Mouse (Mus musculus): ENCODE measurements around the gene Ppp1r18. TPM values are rescaled to one million over a fixed set of nuclear protein-coding genes. Genes with fewer than 3 reads are reported as not detected.

The Ppp1r18 gene
- polyA plus RNA-seq, 1 experiment from 2014 or later: 23.7 TPM

DNA sequence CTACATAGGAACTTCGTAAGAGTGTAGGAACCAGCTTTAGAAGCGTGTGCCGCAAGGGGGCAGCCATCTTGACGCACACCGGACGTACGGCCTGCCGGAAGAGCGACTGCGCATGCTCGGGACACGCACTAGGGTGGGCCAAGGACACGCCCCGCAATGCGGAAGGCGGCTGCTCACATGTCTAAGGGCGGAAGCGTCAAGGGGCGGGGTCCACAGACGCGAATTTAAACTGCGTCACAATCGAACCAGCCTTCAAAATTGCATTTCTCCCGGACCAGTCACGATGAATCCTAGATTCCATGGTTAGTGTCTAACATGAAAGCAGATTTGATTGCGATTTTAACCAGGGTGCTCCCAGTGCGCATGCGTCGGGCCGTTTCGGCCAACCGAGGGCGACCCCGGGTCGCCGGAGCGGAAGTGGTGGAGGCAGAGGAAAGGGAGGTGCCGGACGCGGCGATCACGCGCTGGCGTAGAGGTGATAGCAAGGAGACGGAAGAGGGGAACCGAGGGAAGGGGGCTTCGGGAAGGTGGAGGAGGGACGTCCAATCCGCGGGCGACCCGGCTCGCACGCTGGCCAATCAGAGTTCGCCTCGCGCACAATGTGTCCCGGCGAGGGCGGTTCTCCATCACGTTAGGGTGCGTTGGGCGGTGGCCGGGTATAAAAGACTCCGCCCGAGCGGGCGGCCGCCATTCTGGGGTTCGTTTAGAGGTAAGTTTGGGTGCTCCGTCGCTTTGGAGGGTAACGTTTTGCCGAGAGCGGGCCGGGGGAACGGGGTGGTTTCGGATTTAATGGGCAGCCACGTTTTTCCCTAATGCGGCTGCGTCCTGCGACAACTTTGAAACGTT is 51.1 kb downstream of the Ppp1r18 start, which contains the start of the genes Mrps18b and Ppp1r10:
Gene Mrps18b (minus strand): TSS at position 93 of the 846 bp plus-strand sequence.
Gene Ppp1r10 (plus strand): TSS at position 138 of the 846 bp plus-strand sequence.
- WGBS: under 1% methylated on average over 83 of the region's 83 CpGs

DNA sequence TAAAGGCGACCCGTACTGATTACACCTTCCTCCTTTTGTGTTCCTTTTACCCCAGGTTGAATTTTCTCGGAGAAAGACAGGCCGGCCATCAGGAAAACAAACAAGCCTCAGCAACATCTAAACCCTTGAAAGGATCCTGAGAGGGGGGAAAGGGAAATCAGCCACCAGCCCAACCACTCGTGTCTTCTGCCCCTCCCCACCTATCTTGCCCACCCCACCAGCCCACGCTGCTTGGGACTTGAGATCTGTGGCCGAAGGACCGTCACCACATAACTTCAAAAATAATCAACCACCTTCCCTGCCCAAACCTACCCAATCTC is 51.7 kb downstream of the Ppp1r18 start:
- peaks cover 33% of the 10 kb centered on the region for H3K4me1 ChIP-seq (replicated peaks)
- H3K27me3 ChIP-seq (replicated peaks): no peaks in the 10 kb centered on the region
- under 1% methylated on average over 8 of the region's 8 CpGs for WGBS
- peak overlapping the region; percentile 97 for H3K27ac ChIP-seq (ENCODE audit: poor library complexity, severe bottlenecking)
- peak overlapping the region; percentile 99 for H3K9ac ChIP-seq
- H3K9me3 ChIP-seq (replicated peaks): no peaks in the 10 kb centered on the region
- peak overlapping the region; percentile 96 for H3K4me2 ChIP-seq
- ATAC-seq (ENCODE audit: insufficient number of reproducible peaks, low FRiP score): no peak
- H3K4me3 ChIP-seq: peak overlapping the region; percentile 79
- H3K36me3 ChIP-seq: peaks cover 29% of the 10 kb centered on the region

More for the DNA sequence above, 51.1 kb downstream of the Ppp1r18 start, which contains the start of the genes Mrps18b and Ppp1r10:
- Histone ChIP-seq H3K9ac (peak within 1 kb of the TSS; percentile 99), H3K27me3 (replicated peaks) (no peaks in the 10 kb centered on the region), H3K4me1 (replicated peaks) (peaks cover 30% of the 10 kb centered on the region), H3K27ac (ENCODE audit: poor library complexity, severe bottlenecking) (peak within 1 kb of the TSS; percentile 97), H3K9me3 (replicated peaks) (no peaks in the 10 kb centered on the region), H3K36me3 (peaks cover 35% of the 10 kb centered on the region), H3K4me3 (peak within 1 kb of the TSS; percentile 79), H3K4me2 (peak within 1 kb of the TSS; percentile 96)
- ATAC-seq (ENCODE audit: insufficient number of reproducible peaks, low FRiP score): peak; percentile 96

DNA sequence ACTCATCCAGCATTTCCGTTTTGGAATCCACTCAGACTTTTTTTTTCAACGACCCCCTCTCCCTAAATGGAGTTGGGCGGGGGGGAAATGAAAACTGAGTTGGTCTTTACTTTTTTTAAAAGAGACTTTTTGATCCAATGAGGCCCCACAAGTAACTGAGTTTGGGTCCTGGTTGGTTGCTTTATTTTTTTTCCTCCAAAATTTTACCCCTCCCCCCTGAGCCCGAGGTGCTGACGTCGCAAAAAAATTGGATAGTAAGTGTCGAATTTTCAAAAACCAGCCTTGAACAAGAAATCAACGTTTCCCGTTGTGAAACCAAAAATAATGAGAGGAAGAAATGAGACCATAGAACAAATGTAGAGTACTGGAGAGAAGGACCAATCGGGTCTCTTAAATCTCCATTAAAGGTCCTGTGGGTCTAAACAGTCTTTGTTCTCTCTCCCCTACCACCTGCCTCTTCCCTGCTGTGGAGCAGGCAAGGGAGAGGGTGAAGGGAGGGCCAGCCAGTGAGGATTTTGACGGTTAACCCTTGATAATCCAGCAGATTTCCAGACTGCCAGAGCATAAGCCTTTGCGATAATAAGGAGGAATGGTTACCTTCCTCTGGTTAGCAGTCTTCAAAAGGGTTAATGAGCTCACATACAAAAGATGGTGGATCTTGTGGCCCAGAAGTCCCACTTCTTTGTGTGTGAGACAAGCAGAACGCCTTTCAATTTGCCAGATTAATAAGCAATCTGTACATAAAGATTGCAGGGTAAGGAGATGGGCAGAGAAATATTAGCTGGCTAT is 52.3 kb downstream of the Ppp1r18 start:
- ATAC-seq (ENCODE audit: insufficient number of reproducible peaks, low FRiP score): no peak
- Histone ChIP-seq H3K9me3 (replicated peaks) (no peaks in the 10 kb centered on the region), H3K9ac (peak overlapping the region; percentile 99), H3K4me1 (replicated peaks) (peaks cover 33% of the 10 kb centered on the region), H3K27me3 (replicated peaks) (no peaks in the 10 kb centered on the region), H3K4me2 (peak overlapping the region; percentile 96), H3K36me3 (peaks cover 24% of the 10 kb centered on the region), H3K4me3 (peak overlapping the region; percentile 79), H3K27ac (ENCODE audit: poor library complexity, severe bottlenecking) (peak overlapping the region; percentile 97)
- under 1% methylated on average over 13 of the region's 13 CpGs for WGBS

DNA sequence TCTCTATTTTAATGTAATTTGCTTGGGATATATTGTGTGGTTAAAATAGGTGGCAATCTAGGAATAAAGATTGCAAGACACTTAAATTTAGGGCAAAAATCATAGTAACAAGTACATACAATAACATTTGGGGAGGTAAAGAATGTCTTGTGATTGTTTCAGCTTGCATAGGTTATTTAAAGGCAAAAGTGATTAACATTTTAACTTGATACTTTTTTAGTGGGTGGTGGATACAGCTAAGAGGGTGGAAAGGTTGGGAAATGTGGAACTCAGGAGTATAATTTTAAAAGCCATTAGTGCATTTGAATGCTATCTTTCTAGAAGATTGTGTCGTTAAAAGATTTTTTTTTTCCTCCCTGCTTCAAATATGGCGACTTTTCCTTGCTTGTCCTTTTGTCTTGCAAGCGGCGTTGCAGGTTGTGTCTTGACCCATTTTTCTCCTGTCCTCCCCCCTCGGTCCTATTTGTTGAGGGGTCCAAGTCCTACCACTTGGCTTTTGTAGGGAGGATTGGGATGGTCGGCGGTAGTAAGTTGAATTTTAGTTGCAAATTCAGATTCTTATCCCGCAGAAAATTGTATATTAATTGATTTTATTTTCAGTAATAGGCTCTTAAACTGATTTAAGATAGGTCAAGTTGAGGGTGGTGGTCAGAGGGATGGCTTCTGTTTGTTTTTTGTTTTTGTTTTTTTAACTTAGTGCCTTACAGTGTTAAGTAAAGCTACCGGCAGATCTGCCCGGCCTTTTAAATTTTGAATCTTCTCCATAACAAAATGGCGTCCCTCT is 53.1 kb downstream of the Ppp1r18 start:
- under 1% methylated on average over 11 of the region's 11 CpGs for WGBS
- ATAC-seq (ENCODE audit: insufficient number of reproducible peaks, low FRiP score): no peak
- H3K4me1 ChIP-seq (replicated peaks): peaks cover 33% of the 10 kb centered on the region
- no peaks in the 10 kb centered on the region for H3K27me3 ChIP-seq (replicated peaks)
- peak overlapping the region; percentile 96 for H3K4me2 ChIP-seq
- H3K9ac ChIP-seq: peak overlapping the region; percentile 99
- peak overlapping the region; percentile 97 for H3K27ac ChIP-seq (ENCODE audit: poor library complexity, severe bottlenecking)
- H3K36me3 ChIP-seq: peaks cover 20% of the 10 kb centered on the region
- H3K4me3 ChIP-seq: peak overlapping the region; percentile 79
- H3K9me3 ChIP-seq (replicated peaks): no peaks in the 10 kb centered on the region

DNA sequence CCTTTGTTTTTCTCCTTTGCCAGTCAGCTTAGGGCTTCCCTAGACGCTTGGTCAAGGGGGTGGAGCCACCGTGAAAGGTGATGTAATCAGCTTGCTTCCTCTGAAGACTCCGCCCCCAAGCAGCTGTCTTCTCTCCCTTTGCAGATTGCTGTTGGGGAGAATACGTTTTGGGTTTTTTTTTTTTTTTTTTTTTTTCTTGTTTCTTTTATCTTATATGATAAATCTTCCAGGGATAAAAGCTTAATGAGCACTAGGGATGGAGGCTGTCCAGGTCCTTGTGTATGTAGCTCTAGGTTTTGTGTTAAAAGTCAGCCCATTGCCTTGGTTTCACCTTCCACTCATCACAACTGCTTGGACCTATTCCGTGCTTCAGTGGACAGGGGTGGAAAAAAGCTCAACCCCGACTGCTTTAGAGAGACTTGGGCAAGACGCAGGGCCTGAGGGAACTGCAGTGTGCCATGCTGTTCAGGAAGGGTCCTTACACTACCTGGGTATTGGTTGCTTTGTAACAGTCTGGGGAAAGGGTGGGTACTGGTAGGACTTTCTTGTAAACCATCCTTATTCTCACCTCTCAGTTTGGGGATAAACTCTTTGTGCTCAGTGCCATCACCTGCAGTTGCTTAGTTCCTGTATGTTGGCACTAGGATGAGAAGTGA is 53.8 kb downstream of the Ppp1r18 start:
- ATAC-seq (ENCODE audit: insufficient number of reproducible peaks, low FRiP score): peak; percentile 49
- WGBS: 12% methylated on average over 7 of the region's 7 CpGs
- Histone ChIP-seq H3K4me1 (replicated peaks) (peaks cover 33% of the 10 kb centered on the region), H3K9me3 (replicated peaks) (no peaks in the 10 kb centered on the region), H3K4me2 (peak overlapping the region; percentile 70), H3K36me3 (peaks cover 22% of the 10 kb centered on the region), H3K27me3 (replicated peaks) (no peaks in the 10 kb centered on the region), H3K9ac (peak overlapping the region; percentile 73), H3K27ac (ENCODE audit: poor library complexity, severe bottlenecking) (peak overlapping the region; percentile 97), H3K4me3 (peak overlapping the region; percentile 52)

DNA sequence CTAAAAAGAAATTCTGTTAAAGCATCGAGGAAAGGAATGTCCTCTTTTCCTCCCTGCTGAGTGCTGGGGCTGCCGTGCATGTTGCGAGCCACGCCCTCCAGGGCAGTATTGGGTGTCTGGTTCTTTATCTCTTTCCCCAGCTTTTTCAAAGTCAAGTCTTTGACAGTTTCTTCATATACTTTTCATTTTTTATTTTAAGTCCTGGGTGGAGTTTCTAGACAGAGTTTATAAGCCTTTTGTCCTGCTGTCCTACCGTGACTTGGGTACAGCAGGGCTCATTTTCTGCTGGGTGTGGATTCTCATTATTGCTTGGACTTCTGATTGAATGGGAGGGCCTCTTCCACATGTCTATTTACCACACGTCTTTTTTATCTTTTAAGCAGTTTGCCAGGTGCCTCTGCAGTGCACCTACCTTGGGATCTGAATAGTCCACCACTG is 54.5 kb downstream of the Ppp1r18 start:
- Histone ChIP-seq H3K36me3 (peaks cover 26% of the 10 kb centered on the region), H3K27me3 (replicated peaks) (no peaks in the 10 kb centered on the region), H3K4me3 (peak overlapping the region; percentile 52; the same call in 1 of the 2 replicates), H3K4me1 (replicated peaks) (peaks cover 32% of the 10 kb centered on the region), H3K4me2 (peak overlapping the region; percentile 70), H3K27ac (ENCODE audit: poor library complexity, severe bottlenecking) (peak overlapping the region; percentile 97), H3K9me3 (replicated peaks) (no peaks in the 10 kb centered on the region), H3K9ac (0 out of 2 replicates have a peak overlapping the region, but pooled peaks have one; percentile 26)
- 34% methylated on average over 6 of the region's 6 CpGs for WGBS
- no peak for ATAC-seq (ENCODE audit: insufficient number of reproducible peaks, low FRiP score)

DNA sequence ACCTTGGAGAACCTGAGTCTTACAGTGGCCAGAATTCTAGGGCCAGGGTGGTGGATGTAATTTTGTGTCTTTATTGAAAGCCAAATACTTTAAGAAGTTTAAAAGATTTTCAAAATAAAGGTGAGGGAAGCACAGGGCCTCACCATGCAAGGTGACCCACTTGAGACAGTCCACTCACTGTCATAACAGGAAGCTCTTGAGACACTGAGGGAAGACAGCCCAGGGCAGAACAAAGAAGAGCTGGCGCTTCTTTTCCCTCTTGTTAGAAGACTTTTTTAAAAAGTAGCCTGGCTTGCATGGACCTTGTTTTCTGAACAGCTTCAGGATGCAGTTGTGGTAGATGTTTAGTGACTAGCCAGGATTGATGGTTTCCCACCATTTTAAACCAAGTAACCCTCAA is 55.0 kb downstream of the Ppp1r18 start:
- Histone ChIP-seq H3K4me2 (peak overlapping the region; percentile 70), H3K9ac (0 out of 2 replicates have a peak overlapping the region, but pooled peaks have one; percentile 26), H3K4me1 (replicated peaks) (peaks cover 28% of the 10 kb centered on the region), H3K27ac (ENCODE audit: poor library complexity, severe bottlenecking) (peak overlapping the region; percentile 97), H3K27me3 (replicated peaks) (no peaks in the 10 kb centered on the region), H3K36me3 (peaks cover 32% of the 10 kb centered on the region), H3K4me3 (no peak overlapping the region), H3K9me3 (replicated peaks) (no peaks in the 10 kb centered on the region)
- ATAC-seq (ENCODE audit: insufficient number of reproducible peaks, low FRiP score): no peak
- WGBS: 73% methylated on average over 1 of the region's 1 CpGs

DNA sequence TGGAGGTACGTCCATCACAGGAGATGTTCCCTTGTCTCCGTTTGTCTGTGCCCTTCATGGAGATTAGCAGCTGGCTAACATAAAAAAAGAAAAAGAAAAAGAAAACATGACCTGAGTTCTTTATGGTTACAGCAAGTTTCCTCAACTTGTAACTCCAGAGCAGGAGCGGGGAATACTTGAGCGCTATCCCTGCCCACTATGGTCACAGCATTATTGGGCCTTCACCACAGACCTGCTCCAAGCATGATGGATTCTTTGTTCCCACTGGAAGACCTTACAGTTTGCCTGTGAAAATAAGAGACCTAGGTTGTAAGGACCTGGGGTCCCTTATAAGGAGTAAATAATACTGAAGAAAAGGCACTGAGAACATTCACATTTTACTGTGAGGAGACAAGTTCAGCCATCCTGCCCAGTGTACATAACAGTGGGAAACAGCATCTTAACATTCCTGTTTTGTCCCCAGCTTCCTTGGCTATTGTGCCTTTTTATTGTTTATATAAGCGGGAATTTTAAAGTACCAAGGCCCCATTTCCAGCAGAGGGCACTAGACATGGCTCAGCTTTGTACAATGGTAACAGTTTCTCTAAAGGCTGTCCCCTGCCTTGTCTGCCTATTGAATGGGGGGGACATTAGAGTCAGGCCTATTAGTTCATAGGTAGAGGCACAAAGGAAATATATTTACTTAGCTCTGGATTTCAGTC is 55.6 kb downstream of the Ppp1r18 start:
- H3K4me2 ChIP-seq: no peak overlapping the region
- H3K4me1 ChIP-seq (replicated peaks): peaks cover 26% of the 10 kb centered on the region
- no peak overlapping the region for H3K9ac ChIP-seq
- no peak for ATAC-seq (ENCODE audit: insufficient number of reproducible peaks, low FRiP score)
- H3K9me3 ChIP-seq (replicated peaks): no peaks in the 10 kb centered on the region
- peak overlapping the region; percentile 97 for H3K27ac ChIP-seq (ENCODE audit: poor library complexity, severe bottlenecking)
- H3K27me3 ChIP-seq (replicated peaks): no peaks in the 10 kb centered on the region
- peaks cover 37% of the 10 kb centered on the region for H3K36me3 ChIP-seq
- no peak overlapping the region for H3K4me3 ChIP-seq
- 73% methylated on average over 5 of the region's 5 CpGs for WGBS

DNA sequence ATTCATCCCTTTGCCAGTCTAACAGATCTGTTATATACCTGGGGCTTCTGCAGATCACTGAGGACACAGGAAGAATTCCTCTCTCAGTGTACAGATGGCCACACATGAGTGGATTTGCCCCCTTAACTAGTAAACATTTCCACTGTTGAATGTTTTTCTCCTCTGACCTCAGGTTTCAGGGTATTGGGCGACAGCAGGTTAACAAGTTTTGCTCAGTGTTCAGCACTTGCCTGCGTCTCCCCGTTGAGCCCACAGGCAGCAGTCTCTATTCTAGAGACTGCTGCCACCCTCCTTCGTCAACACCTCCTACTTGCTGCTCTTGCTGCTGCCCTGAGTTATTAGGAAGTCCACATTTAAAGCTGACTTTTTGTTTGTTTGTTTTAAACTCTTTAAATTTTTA is 56.3 kb downstream of the Ppp1r18 start:
- H3K36me3 ChIP-seq: peaks cover 44% of the 10 kb centered on the region

DNA sequence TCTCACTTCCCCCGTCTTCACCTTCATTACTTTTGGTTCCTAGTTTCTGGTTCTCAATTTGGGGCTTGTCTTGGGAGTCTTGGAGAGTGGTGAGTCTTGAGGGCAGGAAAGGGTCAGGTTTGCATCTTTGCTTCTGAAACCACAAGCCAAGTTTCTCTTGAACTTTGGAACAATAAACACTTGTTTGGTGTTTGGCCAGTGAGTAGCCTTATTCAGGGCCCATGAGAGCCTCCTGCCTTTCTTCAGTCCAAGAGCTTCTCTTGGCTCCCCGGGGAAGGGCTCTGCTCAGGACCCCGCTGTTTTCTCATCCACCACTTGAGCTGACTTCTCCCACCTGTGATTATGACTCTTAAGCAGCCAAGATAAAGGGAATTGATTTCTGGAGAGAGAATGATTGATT is 57.2 kb downstream of the Ppp1r18 start:
- no peak overlapping the region for H3K4me3 ChIP-seq
- H3K27me3 ChIP-seq (replicated peaks): no peaks in the 10 kb centered on the region
- peaks cover 35% of the 10 kb centered on the region for H3K4me1 ChIP-seq (replicated peaks)
- H3K27ac ChIP-seq (ENCODE audit: poor library complexity, severe bottlenecking): no peak overlapping the region
- H3K4me2 ChIP-seq: no peak overlapping the region
- no peak for ATAC-seq (ENCODE audit: insufficient number of reproducible peaks, low FRiP score)
- WGBS: 89% methylated on average over 3 of the region's 3 CpGs
- peaks cover 46% of the 10 kb centered on the region for H3K36me3 ChIP-seq
- H3K9ac ChIP-seq: no peak overlapping the region
- H3K9me3 ChIP-seq (replicated peaks): no peaks in the 10 kb centered on the region

More for the DNA sequence above, 56.3 kb downstream of the Ppp1r18 start:
- Histone ChIP-seq H3K4me2 (no peak overlapping the region), H3K9ac (no peak overlapping the region; the same call in 1 of the 2 replicates), H3K27me3 (replicated peaks) (no peaks in the 10 kb centered on the region), H3K9me3 (replicated peaks) (no peaks in the 10 kb centered on the region), H3K4me1 (replicated peaks) (peaks cover 32% of the 10 kb centered on the region), H3K4me3 (no peak overlapping the region), H3K27ac (ENCODE audit: poor library complexity, severe bottlenecking) (no peak overlapping the region)
- 71% methylated on average over 4 of the region's 4 CpGs for WGBS
- no peak for ATAC-seq (ENCODE audit: insufficient number of reproducible peaks, low FRiP score)
